Mouse (Mus musculus) gastrocnemius, postnatal 14 days (tissue): ENCODE data around the gene Macrod1. TPM values are rescaled to one million over a fixed set of nuclear protein-coding genes. Genes with fewer than 3 reads are reported as not detected.
A peak's percentile ranks its signal among the peaks of the same experiment; 100 is the strongest.

Experiments
- DNase-seq: peaks from one replicate; pipeline ENCODE4 v3.0.0; 2021; ENCODE audit warnings: mixed read lengths
- intact Hi-C: fragments of 180-260 bp; cut with DNase I; formaldehyde crosslinking; loops from one replicate; pipeline ENCODE4 v1.15.1; 2025; ENCODE audit warnings: low total_unique reads
- total RNA-seq, 2 experiments: library from RNA; stranded (reverse); gene quantifications; 2 replicates each; pipeline ENCODE4 v1.2.3; 2021

Macrod1 gene
- total RNA-seq, 2 experiments from 2014 or later, result 187 to 192 TPM

DNA sequence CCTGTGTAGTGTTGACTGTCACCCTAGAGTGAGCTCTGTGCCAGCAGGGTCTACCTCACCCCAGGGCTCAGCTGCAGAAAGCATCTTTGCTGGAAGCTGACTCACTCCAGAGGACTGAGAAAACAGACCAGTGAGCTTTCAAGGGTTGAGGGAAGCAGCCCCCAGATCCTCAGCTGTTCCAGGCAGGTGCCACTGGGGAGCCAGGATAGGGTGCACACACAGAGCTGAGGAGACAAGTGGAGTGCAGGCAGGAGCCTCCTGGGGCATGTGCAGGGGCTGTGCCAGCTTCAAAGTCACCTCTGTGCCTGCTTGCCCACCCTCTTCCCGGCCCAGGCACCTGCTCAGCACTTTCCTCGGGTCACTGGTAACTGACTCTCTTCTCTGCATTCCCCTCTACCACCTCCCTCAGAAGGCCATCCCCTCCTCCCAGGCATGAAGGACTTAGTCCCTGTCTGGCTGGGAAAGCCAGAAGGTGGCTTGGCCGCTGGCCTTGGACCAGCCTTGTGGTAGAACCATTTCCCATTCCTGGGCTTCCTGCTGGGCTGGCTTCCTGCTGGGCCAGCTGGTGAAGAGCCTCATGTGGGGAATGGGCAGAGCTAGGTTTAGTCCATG, 122.3 kb downstream of the Macrod1 start:
- intact Hi-C loops, result no loop called here
- DNase-seq, result no peak

DNA sequence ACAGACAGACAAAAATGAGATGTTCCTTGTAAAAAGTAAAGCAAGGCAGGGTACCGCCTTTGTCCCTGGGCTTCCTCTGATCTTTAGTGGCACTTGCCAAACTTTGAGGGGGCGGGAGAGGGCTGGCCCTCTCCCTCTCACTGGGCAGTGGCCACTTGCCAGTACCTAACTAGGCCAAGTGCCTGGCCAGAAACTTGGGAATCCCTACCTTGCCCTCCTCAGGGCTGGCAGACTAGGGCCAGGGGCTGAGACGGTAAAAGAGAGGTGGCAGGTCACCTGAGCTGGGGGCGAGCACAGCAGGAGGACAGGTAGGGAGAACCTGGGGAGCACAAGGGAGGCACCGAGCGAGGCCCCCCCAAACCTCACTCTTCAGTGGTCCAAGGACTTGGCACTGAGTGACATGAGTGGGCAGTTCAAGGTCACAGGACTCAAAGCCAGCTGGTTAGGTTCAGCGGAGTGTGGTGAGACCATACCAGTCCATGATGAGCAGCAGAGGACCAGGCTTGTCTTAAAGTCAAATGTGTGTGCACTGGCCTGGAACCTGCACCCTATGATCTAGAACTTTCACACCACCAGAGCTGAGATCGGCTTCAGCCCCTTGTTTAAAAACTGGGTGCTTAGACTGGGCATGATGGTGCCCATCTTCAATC, 124.3 kb downstream of the Macrod1 start:
- DNase-seq, result peak; percentile 34
- intact Hi-C loops, result no loop called here

DNA sequence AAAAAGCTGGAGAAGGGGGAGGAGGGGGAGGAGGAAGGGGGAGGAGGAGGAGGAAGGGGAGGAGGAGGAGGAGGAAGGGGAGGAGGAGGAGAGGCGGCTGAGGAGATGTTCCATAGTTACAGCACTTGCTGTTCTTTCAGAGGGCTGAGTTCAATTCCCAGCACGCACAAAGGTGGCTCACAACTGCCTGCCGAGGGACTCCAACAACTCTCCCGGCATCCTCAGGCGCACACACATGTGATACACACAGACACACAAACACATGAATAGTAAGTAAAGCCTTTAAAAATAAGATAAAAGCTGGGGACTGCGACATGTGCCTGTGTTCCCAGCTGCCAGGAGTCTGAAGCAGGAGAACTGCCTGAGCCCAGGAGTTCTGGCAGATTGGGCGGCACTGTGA, 124.9 kb downstream of the Macrod1 start:
- intact Hi-C loops, result no loop called here
- DNase-seq, result no peak

GRCm38 (mm10) chr19:7182273-7182949, 125.8 kb downstream of the Macrod1 start:
- DNase-seq, result no peak
- intact Hi-C loops, result no loop called here

- DNase-seq, result no peak
- intact Hi-C loops, result no loop called here
These were observed 126.8 kb downstream of the Macrod1 start for GRCm38 (mm10) chr19:7183419-7183818.

DNA sequence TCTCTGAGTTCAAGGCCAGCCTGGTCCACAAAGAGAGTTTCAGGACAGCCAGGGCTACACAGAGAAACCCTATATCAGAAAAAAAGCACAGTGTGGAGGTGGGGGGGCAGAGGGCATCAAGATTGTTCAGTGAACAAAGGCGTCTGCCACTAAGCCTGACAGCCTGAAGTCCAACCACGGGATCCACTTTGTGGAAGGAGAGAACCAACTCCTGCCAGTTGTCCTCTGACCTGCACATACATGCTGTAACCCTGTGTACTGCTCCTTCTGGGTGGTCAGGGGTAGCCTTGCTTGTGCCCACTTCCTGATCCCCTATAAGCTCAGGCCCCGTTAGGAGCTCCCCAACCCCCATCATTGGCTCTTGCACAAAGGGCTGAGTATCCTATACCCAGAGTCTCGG, 128.4 kb downstream of the Macrod1 start:
- intact Hi-C loops, result no loop called here
- no peak for DNase-seq

DNA sequence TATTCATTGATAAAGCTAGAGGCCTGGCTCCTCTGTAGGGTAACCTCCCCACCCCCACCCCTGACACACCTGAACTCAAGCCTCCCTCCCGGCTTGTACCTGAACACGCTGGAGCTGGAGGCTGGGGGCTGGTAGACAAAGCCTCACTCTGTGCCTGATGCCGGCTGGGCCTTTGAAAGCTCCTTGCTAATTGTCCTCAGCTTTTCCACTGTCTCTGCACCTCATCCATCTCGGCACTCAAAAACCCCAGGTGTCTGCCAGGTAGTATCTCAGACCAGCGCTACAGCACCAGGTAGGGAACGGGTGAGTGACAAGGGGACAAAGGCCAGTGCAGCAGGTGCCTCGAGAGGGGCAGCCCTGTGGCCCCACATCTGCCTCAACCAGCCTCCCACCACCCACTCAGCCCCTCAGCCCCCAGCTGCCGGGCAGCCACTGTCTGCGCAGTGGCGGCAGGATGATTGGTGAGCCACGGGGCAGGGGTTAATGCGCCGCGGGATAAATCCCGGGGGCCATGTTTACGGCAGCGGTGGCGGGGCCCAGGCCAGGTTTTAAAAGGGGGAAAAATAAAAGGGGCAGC, 129.2 kb downstream of the Macrod1 start:
- DNase-seq, result no peak
- intact Hi-C loops, result no loop called here

DNA sequence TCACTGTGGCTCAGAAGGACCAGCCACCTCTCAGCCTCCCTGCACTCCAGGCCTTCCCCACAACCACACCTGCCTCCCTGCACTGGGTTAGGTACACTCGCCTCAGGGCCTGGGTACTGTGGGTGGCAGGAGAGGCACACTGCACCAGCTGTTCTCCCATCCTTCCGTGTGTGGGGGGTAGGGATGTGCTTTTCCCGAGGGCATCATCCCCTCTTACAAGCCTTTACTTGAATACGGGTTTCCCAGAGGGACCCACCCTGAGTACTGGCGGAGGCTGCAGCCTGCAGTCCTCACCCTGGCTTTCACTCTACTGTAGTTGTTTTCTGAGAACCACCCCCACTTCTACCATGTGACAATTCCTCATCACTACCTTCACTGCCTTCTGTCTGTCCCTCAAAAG, 130.5 kb downstream of the Macrod1 start:
- no peak for DNase-seq
- intact Hi-C loops, result no loop called here

- intact Hi-C loops, result no loop called here
- DNase-seq, result no peak
These were observed 132.4 kb downstream of the Macrod1 start for GRCm38 (mm10) chr19:7189026-7189425.

- DNase-seq, result no peak
- intact Hi-C loops, result no loop called here
These were observed 134.4 kb downstream of the Macrod1 start for GRCm38 (mm10) chr19:7190986-7191385.

DNA sequence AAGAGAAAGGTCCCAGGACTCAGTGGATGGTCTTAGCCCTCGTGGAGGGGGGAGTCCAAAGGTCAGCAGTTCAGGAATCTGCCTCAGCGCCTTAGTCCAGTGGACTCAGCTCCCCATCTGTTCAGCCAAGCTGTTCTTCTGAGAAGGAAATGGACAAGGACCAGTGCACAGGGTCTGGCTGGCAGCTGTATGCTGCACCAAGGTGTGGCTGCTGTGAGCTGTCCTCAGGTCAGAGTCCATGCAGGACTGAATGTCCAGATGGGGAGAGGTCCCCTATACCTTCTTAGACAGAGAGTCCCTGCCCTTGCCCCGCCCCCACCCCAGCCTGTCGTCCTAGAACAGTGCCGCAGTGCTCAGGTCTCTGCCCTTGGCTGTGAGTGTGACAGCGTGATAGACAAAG, 135.0 kb downstream of the Macrod1 start:
- intact Hi-C loops, result no loop called here
- no peak for DNase-seq

DNA sequence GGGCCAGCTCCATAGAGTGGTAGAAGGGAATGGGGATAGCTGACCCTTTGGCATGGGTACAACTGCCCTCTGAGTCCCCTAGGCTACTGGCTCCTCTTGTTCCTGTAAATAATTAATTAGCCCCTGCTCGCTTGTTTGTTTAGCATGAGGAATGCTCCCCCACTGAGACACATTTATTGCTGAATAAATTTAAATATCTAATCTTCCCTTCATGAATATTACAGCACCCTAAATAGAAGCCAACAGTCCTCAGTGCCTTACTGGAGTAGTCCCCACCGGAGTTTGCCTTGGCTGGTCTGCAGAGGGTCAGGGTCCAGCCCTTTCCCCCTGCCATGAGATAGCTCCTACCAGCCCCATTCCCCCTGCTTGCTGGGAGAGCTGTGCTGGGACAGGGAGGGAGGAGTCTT, 136.0 kb downstream of the Macrod1 start:
- no peak for DNase-seq
- intact Hi-C loops, result no loop called here

DNA sequence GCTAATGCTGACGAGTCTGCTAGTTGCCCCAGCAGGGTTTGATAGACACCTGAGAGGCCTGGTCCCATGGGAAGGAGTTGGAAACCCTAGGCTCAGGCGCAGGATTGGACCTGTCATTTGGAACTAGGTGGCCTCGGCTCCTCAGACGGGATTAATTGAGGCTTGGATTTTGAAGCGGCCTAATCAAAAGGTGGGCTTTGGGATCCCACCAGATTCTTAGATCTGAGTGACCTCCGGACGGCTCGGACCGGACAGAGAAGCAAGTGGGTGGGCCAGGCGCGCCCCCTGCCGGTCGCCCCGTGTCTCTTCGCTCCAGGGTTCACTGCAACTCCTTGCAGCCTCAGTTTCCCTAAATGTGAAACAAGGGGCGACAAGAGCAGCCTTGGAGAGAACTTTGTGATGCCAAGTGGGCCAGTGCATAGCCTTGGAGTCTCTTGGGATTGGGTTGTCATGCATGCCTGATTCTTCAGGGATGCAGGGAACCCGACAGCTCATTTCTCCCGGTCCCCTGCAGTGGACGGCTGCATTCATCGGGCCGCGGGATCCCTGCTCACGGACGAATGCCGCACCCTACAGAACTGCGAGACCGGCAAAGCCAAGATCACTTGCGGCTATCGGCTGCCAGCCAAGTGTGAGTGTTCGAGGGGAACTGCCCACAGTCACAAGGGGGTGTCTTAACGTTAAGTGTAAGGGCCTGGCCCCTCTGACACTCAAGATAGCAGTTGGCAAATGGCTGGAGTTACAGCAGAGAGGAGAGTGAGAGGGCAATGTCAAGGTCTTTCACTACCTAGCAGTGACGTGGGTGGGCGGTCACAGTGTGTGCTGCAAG, 139.5 kb downstream of the Macrod1 start:
- DNase-seq, result peak; percentile 69
- intact Hi-C loops, result loop anchor here (2.0 kb wide), 1 partner anchor 129 kb away; no protein-coding TSS in a partner anchor

GRCm38 (mm10) chr19:7196741-7197270, 140.2 kb downstream of the Macrod1 start:
- DNase-seq, result no peak
- intact Hi-C loops, result loop anchor here (2.0 kb wide), 1 partner anchor 130 kb away; no protein-coding TSS in a partner anchor

DNA sequence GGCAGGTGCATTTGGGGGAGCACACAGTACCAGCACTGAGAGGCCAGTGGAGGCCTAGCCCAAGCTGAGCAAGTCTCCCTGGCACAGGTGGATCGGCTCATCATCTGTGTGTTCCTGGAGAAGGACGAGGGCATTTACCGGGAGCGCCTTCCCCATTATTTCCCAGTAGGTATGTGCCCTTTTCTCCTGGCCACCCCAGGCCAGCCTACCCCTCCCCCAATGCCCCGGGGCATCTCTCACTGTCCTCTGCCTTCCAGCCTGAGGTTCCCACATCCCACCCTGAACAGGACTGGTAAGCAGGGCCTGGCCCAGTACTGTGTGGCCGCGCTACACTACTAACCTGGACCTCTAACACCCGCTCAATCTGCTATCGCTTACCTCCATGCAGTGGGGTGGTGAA, 140.8 kb downstream of the Macrod1 start:
- peak; percentile 10 for DNase-seq
- intact Hi-C loops, result loop anchor here (2.0 kb wide), 1 partner anchor 131 kb away; no protein-coding TSS in a partner anchor

DNA sequence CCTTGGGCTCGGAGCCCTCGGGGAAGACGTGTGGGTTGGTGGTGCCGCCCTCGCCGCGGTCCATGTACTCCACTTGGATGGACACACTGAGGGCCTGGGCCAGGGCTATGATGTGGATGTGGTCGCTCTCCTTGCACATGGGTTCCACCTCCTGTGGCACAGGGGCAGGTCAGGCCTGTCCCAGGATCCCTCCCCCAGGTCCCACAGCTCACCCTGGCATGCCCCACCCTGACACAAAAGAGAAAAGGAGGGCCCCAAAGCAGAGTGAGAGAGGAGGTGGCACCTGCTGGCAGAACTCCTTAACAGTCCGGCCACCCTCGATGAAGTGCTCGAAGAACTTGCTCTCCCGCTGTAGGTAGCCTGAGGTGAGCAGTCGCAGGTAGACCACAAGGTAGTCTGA, 142.5 kb downstream of the Macrod1 start:
- intact Hi-C loops, result no loop called here
- DNase-seq, result no peak

DNA sequence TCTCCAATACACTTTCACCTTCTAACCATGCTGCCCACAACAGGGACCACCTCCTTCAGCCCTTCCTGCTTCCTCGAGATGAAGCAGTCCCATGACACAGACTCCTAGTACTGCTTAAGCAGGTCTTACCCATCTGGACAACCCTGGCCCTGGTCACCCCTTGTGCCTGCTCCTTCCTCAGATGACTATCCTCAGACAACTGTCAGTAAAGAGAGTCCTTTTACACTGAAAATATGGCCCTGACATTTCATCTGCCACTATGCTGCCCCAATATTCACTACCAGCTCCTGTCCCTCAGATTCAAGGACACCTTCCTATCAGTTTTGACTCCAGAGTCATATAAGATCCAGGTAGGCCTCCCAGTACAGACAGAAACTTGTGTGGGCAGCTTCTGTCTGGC, 143.8 kb downstream of the Macrod1 start:
- DNase-seq, result no peak
- intact Hi-C loops, result no loop called here

GRCm38 (mm10) chr19:7204898-7205297, 148.3 kb downstream of the Macrod1 start:
- DNase-seq, result no peak
- intact Hi-C loops, result no loop called here

DNA sequence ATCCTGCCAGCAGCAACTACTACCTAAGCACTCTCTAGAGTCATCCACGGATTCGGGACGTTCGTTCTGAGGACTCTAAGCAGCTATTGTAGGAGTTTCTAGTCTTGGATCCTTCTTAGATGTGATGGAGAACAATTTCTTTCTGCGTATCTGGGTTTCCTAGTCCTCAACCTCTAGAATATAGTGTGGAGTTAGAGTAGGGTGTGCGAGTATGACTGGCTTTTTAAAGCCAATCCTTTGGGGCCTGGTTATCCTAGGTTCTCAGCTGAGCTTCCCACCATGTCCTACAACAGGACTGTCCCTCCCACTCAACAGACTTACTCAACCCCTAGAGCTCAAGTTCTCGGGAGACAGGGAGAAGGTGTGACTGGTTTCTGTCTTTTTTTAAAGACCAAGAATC, 148.7 kb downstream of the Macrod1 start:
- intact Hi-C loops, result no loop called here
- DNase-seq, result no peak
